In the genomic region with DNA sequence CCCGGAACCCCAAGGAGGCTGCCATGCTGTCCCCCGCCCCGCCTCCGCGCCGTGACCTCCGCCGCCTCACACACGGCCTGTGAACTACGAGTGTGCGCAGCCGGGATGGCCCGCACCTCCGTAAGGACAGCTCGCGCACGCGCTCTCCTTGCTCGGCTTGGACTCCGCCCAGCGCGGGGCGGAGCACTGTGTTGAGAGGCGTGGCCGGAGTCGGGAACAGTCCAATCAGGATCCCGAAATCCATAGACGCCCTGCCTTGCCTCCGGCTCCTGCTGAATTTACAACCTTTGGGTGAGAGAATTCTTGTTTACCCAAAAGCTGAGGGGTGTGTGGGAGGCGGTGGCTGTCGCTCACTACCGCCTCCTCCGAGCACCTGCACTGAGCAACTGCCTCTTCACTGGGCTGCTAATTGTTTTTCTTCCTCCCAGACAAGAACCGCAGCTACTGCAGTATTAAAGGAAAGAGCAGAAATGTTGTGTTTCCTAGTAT, we compare ENCODE assay signal across 8 mouse cellular contexts. TPM values are rescaled to one million over a fixed set of nuclear protein-coding genes. Genes with fewer than 3 reads are reported as not detected.
DNase-seq lines count a peak whose midpoint lies in the region; ATAC-seq and TF ChIP-seq lines count a peak whose summit lies in the region.

A gene (minus strand): TSS at position 166 of the 489 bp plus-strand sequence.

- TF ChIP-seq EP300 in heart, postnatal 0 days (IDR thresholded peaks at IDR 0.05; ENCODE audit: low read depth) = no peak

- H3K36me3 ChIP-seq in E14TG2a.4 (ENCODE audit: insufficient read depth, low read length) = peaks cover under 1% of the 10 kb centered on the region; the same call in 1 of the 2 replicates
- no peaks in the 10 kb centered on the region for H3K36me3 ChIP-seq in forebrain, embryonic 12.5 days (replicated peaks)
- H3K36me3 ChIP-seq in heart, postnatal 0 days (replicated peaks; ENCODE audit: control insufficient read depth, insufficient read depth, low read length) = no peaks in the 10 kb centered on the region
- no peaks in the 10 kb centered on the region for H3K36me3 ChIP-seq in liver, embryonic 16.5 days (ENCODE audit: control insufficient read depth, insufficient read depth)
- H3K36me3 ChIP-seq in neural tube, embryonic 13.5 days = no peaks in the 10 kb centered on the region
- no peaks in the 10 kb centered on the region; the same call in 1 of the 2 replicates for H3K36me3 ChIP-seq in testis, adult 2 months (ENCODE audit: control insufficient read depth, insufficient read depth, low read length)

- WGBS in forebrain, embryonic 12.5 days = under 1% methylated on average over 25 of the region's 34 CpGs
- WGBS in heart, postnatal 0 days = under 1% methylated on average over 34 of the region's 34 CpGs
- WGBS in liver, embryonic 16.5 days (ENCODE audit: insufficient replicate concordance) = under 1% methylated on average over 34 of the region's 34 CpGs
- 0% methylated on average over 34 of the region's 34 CpGs for WGBS in neural tube, embryonic 13.5 days

- TF ChIP-seq POLR2A in testis, adult 2 months (IDR thresholded peaks at IDR 0.05; ENCODE audit: control insufficient read depth, low read depth, low read length) = peak; percentile 98

- TF ChIP-seq CTCF in E14TG2a.4 (conservative IDR thresholded peaks at IDR 0.05; ENCODE audit: low read length) = peak; percentile 20; the same call in 1 of the 2 replicates
- TF ChIP-seq CTCF in heart, postnatal 0 days (IDR thresholded peaks at IDR 0.05; ENCODE audit: low read depth) = no peak
- no peak for TF ChIP-seq CTCF in testis, adult 2 months (IDR thresholded peaks at IDR 0.05; ENCODE audit: control insufficient read depth, insufficient read depth, insufficient replicate concordance, low read depth, low read length)

- H3K27ac ChIP-seq in forebrain, embryonic 12.5 days = peak within 1 kb of the TSS; percentile 46; the same call in 1 of the 2 replicates
- H3K27ac ChIP-seq in heart, postnatal 0 days (ENCODE audit: low read depth) = peak within 1 kb of the TSS; percentile 90
- H3K27ac ChIP-seq in liver, embryonic 16.5 days (ENCODE audit: low read length) = peak within 1 kb of the TSS; percentile 89
- peak within 1 kb of the TSS; percentile 73 for H3K27ac ChIP-seq in neural tube, embryonic 13.5 days (replicated peaks)
- H3K27ac ChIP-seq in testis, adult 2 months (ENCODE audit: control insufficient read depth, insufficient read depth, low read depth, low read length) = peak within 1 kb of the TSS; percentile 86

- H3K4me3 ChIP-seq in E14TG2a.4 (replicated peaks; ENCODE audit: low read length) = peak within 1 kb of the TSS; percentile 89
- H3K4me3 ChIP-seq in forebrain, embryonic 12.5 days (replicated peaks) = peak within 1 kb of the TSS; percentile 82
- peak within 1 kb of the TSS; percentile 78 for H3K4me3 ChIP-seq in heart, postnatal 0 days (ENCODE audit: low read depth, low read length)
- H3K4me3 ChIP-seq in liver, embryonic 16.5 days (ENCODE audit: low read depth, low read length) = peak within 1 kb of the TSS; percentile 78
- H3K4me3 ChIP-seq in neural tube, embryonic 13.5 days = peak within 1 kb of the TSS; percentile 74
- H3K4me3 ChIP-seq in testis, adult 2 months (ENCODE audit: control insufficient read depth, low read depth, low read length) = peak within 1 kb of the TSS; percentile 92

- H3K4me2 ChIP-seq in forebrain, embryonic 12.5 days = peak within 1 kb of the TSS; percentile 72
- peak within 1 kb of the TSS; percentile 68 for H3K4me2 ChIP-seq in heart, postnatal 0 days (ENCODE audit: low read depth, low read length)
- peak within 1 kb of the TSS; percentile 70 for H3K4me2 ChIP-seq in liver, embryonic 16.5 days (ENCODE audit: low read depth, low read length)
- H3K4me2 ChIP-seq in neural tube, embryonic 13.5 days = peak within 1 kb of the TSS; percentile 79

- peaks cover 39% of the 10 kb centered on the region for H3K4me1 ChIP-seq in E14TG2a.4 (replicated peaks; ENCODE audit: low read depth, low read length)
- peaks cover 12% of the 10 kb centered on the region for H3K4me1 ChIP-seq in forebrain, embryonic 12.5 days
- peaks cover 11% of the 10 kb centered on the region for H3K4me1 ChIP-seq in heart, postnatal 0 days (ENCODE audit: control insufficient read depth, insufficient read depth)
- H3K4me1 ChIP-seq in liver, embryonic 16.5 days (ENCODE audit: control insufficient read depth, low read depth, low read length) = peaks cover 10% of the 10 kb centered on the region
- H3K4me1 ChIP-seq in neural tube, embryonic 13.5 days (replicated peaks) = peaks cover 35% of the 10 kb centered on the region
- H3K4me1 ChIP-seq in testis, adult 2 months (ENCODE audit: control insufficient read depth, insufficient read depth, low read length) = peaks cover 4% of the 10 kb centered on the region

- H3K9ac ChIP-seq in forebrain, embryonic 12.5 days = peak within 1 kb of the TSS; percentile 87
- peak within 1 kb of the TSS; percentile 80 for H3K9ac ChIP-seq in heart, postnatal 0 days (replicated peaks; ENCODE audit: low read depth, low read length)
- H3K9ac ChIP-seq in liver, embryonic 16.5 days (ENCODE audit: low read depth, low read length) = peak within 1 kb of the TSS; percentile 82
- peak within 1 kb of the TSS; percentile 84 for H3K9ac ChIP-seq in neural tube, embryonic 13.5 days

- H3K9me3 ChIP-seq in E14TG2a.4 (ENCODE audit: low read length) = no peaks in the 10 kb centered on the region
- no peaks in the 10 kb centered on the region for H3K9me3 ChIP-seq in forebrain, embryonic 12.5 days
- H3K9me3 ChIP-seq in heart, postnatal 0 days (replicated peaks; ENCODE audit: control insufficient read depth, low read length) = no peaks in the 10 kb centered on the region
- no peaks in the 10 kb centered on the region for H3K9me3 ChIP-seq in liver, embryonic 16.5 days (replicated peaks; ENCODE audit: control insufficient read depth, low read length)
- no peaks in the 10 kb centered on the region for H3K9me3 ChIP-seq in neural tube, embryonic 13.5 days

- peak; percentile 97 for DNase-seq in c-Kit-positive CD71-positive TER-119-positive erythroid progenitor cells, embryonic 14.5 days (ENCODE audit: low spot score)
- peak; percentile 97 for DNase-seq in heart, postnatal 0 days (ENCODE audit: low spot score)
- DNase-seq in kidney, postnatal 4 days = peak; percentile 98 to 99

- ATAC-seq in forebrain, embryonic 12.5 days (ENCODE audit: low FRiP score) = peak; percentile 100
- ATAC-seq in heart, postnatal 0 days (ENCODE audit: insufficient read depth, low read depth) = peak; percentile 100
- ATAC-seq in liver, embryonic 16.5 days (ENCODE audit: low read depth) = peak; percentile 99
- ATAC-seq in neural tube, embryonic 13.5 days (ENCODE audit: low read depth) = peak; percentile 100

- H3K27me3 ChIP-seq in E14TG2a.4 (ENCODE audit: insufficient read depth, low read length) = no peaks in the 10 kb centered on the region
- H3K27me3 ChIP-seq in forebrain, embryonic 12.5 days = no peaks in the 10 kb centered on the region
- H3K27me3 ChIP-seq in heart, postnatal 0 days (ENCODE audit: control insufficient read depth, insufficient read depth, low read length) = no peaks in the 10 kb centered on the region
- H3K27me3 ChIP-seq in liver, embryonic 16.5 days (ENCODE audit: control insufficient read depth, insufficient read depth, low read depth, low read length) = no peaks in the 10 kb centered on the region
- no peaks in the 10 kb centered on the region for H3K27me3 ChIP-seq in neural tube, embryonic 13.5 days
- H3K27me3 ChIP-seq in testis, adult 2 months (ENCODE audit: control insufficient read depth, insufficient read depth, low read length) = no peaks in the 10 kb centered on the region

RNA-seq across cellular contexts. Expression of the gene that starts here (rescaled TPM):
- polyA plus RNA-seq in forebrain, embryonic 12.5 days (2016; fragmentation: Nextera tagmentation; extraction: Ambion mirVana) = 58.6 and 58.7 TPM in 2 replicates
- 82.2 and 111 TPM in 2 replicates for total RNA-seq in heart, postnatal 0 days (2014; rRNA removed; ENCODE audit: low replicate concordance)
- polyA plus RNA-seq in heart, postnatal 0 days (2015; fragmentation: Nextera tagmentation; extraction: Ambion mirVana) = 228 and 232 TPM in 2 replicates
- polyA plus RNA-seq in liver, embryonic 16.5 days (2015; fragmentation: Nextera tagmentation; extraction: Ambion mirVana) = 81.2 and 83.0 TPM in 2 replicates
- 62.7 and 63.4 TPM in 2 replicates for polyA plus RNA-seq in neural tube, embryonic 13.5 days (2015; fragmentation: Nextera tagmentation; extraction: Ambion mirVana)
- polyA plus RNA-seq in testis, adult 2 months (2012; rRNA removed) = 22.1 and 23.8 TPM in 2 replicates

Comparison
In these comparisons a context has a peak if more than half of its experiments do, and no peak if none do; other contexts are left out.
1. Peak in every context shown above with its lines: DNase-seq, ATAC-seq, H3K4me3 ChIP-seq and H3K27ac ChIP-seq.